24 mouse cellular contexts compared by ENCODE assay signal in the genomic region with DNA sequence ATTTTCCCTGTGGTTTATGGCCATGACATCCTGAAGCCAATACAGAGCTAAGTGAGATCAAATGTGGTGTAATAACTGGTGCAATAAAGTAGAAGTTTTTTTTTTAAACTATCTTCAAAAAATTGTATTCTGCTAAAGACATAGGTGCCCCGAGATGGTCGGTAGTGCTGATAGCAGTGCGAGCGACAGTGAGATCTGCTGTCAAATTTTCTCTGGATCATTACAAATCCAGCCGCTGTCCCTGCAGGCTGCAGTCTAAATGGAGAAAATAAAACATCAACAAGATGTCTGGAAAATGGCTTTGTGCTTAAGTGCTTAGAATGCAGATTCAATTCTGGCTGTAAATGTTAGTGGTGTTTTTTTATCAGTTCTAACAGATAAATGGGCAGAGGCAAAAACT.
DNase-seq lines count a peak whose midpoint lies in the region; ATAC-seq and TF ChIP-seq lines count a peak whose summit lies in the region.
"Had no signal": no experiment of that assay in that cellular context is flagged by ENCODE, and none has a peak within 500 bp of the region (broad histone marks: within the 10 kb centered on the region; RNA-seq: fewer than 3 reads in every experiment).

No protein-coding gene starts in this region.

- no peak for TF ChIP-seq CTCF in heart, adult 2 months (IDR thresholded peaks at IDR 0.05)
- no peak for TF ChIP-seq CTCF in bone marrow macrophage, adult 2 months (IDR thresholded peaks at IDR 0.05; ENCODE audit: low read depth, low read length)

- no peak for TF ChIP-seq POLR2A in heart, adult 2 months (IDR thresholded peaks at IDR 0.05; ENCODE audit: insufficient read depth, low read depth, low read length)
- no peak for TF ChIP-seq POLR2A in bone marrow macrophage, adult 2 months (IDR thresholded peaks at IDR 0.05; ENCODE audit: borderline replicate concordance, low read depth, low read length)

- H3K4me3 ChIP-seq in heart, adult 2 months: no peak overlapping the region
- H3K4me3 ChIP-seq in hindbrain, embryonic 15.5 days: no peak overlapping the region
- no peak overlapping the region for H3K4me3 ChIP-seq in hindbrain, embryonic 11.5 days (ENCODE audit: low read depth, low read length)
- no peak overlapping the region for H3K4me3 ChIP-seq in bone marrow macrophage, adult 2 months (ENCODE audit: insufficient read depth, low read length)
- no peak overlapping the region for H3K4me3 ChIP-seq in macrophage (ENCODE audit: inconsistent target)
- H3K4me3 ChIP-seq: embryonic facial prominence, embryonic 13.5 days; forebrain, embryonic 10.5 days; limb, embryonic 12.5 days; liver, embryonic 15.5 days had no signal

- intact Hi-C loops in heart, adult 2 months (cut with DNase I): no loop called here
- intact Hi-C loops in heart, postnatal 36 days (cut with DNase I): no loop called here

- no peak overlapping the region for H3K9ac ChIP-seq in heart, adult 2 months (ENCODE audit: low read depth, low read length)
- no peak overlapping the region for H3K9ac ChIP-seq in hindbrain, embryonic 15.5 days
- H3K9ac ChIP-seq in hindbrain, embryonic 11.5 days (ENCODE audit: low read depth, low read length): no peak overlapping the region
- H3K9ac ChIP-seq: embryonic facial prominence, embryonic 13.5 days; limb, embryonic 12.5 days; liver, embryonic 15.5 days; lung, embryonic 14.5 days had no signal

- 82% methylated on average over 5 of the region's 5 CpGs for WGBS in heart, adult 2 months
- 64% methylated on average over 5 of the region's 5 CpGs for WGBS in hindbrain, embryonic 15.5 days
- WGBS in hindbrain, embryonic 11.5 days: 93% methylated on average over 5 of the region's 5 CpGs
- WGBS in macrophage (ENCODE audit: missing documents): 71% methylated on average over 5 of the region's 5 CpGs

- no peak for DNase-seq in heart, adult 2 months
- DNase-seq in heart, postnatal 36 days: no peak
- no peak for DNase-seq in hindbrain, embryonic 11.5 days (ENCODE audit: low spot score)
- DNase-seq in spleen, postnatal 14 days (ENCODE audit: low spot score in 2 of 2): no peak
- no peak for DNase-seq in B cell, adult 2 months
- DNase-seq: adrenal gland, postnatal 14 days; cerebellum, adult 18-20 months; kidney, adult 18-20 months; right cerebral cortex, postnatal 4 days; thymus, adult 2 months; thymus, postnatal 36 days had no signal

- H3K27ac ChIP-seq in heart, adult 2 months: peak overlapping the region; percentile 26; the same call in 1 of the 2 replicates
- H3K27ac ChIP-seq in hindbrain, embryonic 15.5 days (replicated peaks): peak overlapping the region; percentile 23; the same call in 1 of the 2 replicates
- H3K27ac ChIP-seq in hindbrain, embryonic 11.5 days (ENCODE audit: low read depth, low read length): no peak overlapping the region
- H3K27ac ChIP-seq in bone marrow macrophage, adult 2 months (ENCODE audit: insufficient read depth, low read depth, low read length): peak overlapping the region; percentile 52
- H3K27ac ChIP-seq in macrophage: peak overlapping the region; percentile 85
- H3K27ac ChIP-seq: embryonic facial prominence, embryonic 13.5 days; forebrain, embryonic 10.5 days; kidney, postnatal 0 days; limb, embryonic 12.5 days; liver, embryonic 15.5 days had no signal

- H3K4me1 ChIP-seq in heart, adult 2 months (ENCODE audit: control insufficient read depth, insufficient read depth, low read length): peaks cover 4% of the 10 kb centered on the region
- H3K4me1 ChIP-seq in hindbrain, embryonic 15.5 days (replicated peaks): peaks cover 13% of the 10 kb centered on the region
- no peaks in the 10 kb centered on the region for H3K4me1 ChIP-seq in hindbrain, embryonic 11.5 days (replicated peaks; ENCODE audit: control insufficient read depth, insufficient read depth, low read length)
- peaks cover 50% of the 10 kb centered on the region for H3K4me1 ChIP-seq in bone marrow macrophage, adult 2 months (ENCODE audit: control insufficient read depth, insufficient read depth, low read length)
- H3K4me1 ChIP-seq: embryonic facial prominence, embryonic 13.5 days; limb, embryonic 12.5 days; liver, embryonic 15.5 days had no signal

- peak; percentile 38; the same call in 1 of the 2 replicates for ATAC-seq in hindbrain, embryonic 15.5 days (ENCODE audit: low FRiP score, low read depth)
- ATAC-seq in hindbrain, embryonic 11.5 days (ENCODE audit: low FRiP score): no peak
- ATAC-seq: CD4-positive, CD25-positive, alpha-beta regulatory T cell, adult 4 months; midbrain, embryonic 16.5 days had no signal

- no peak overlapping the region for H3K4me2 ChIP-seq in hindbrain, embryonic 15.5 days
- H3K4me2 ChIP-seq in hindbrain, embryonic 11.5 days (replicated peaks; ENCODE audit: low read depth, low read length): no peak overlapping the region
- H3K4me2 ChIP-seq: embryonic facial prominence, embryonic 13.5 days; heart, embryonic 11.5 days; limb, embryonic 12.5 days; liver, embryonic 15.5 days; lung, embryonic 14.5 days; midbrain, embryonic 11.5 days had no signal

- no peaks in the 10 kb centered on the region for H3K27me3 ChIP-seq in heart, adult 2 months (ENCODE audit: control insufficient read depth, insufficient read depth, low read length)
- H3K27me3 ChIP-seq in hindbrain, embryonic 15.5 days: no peaks in the 10 kb centered on the region
- no peaks in the 10 kb centered on the region for H3K27me3 ChIP-seq in hindbrain, embryonic 11.5 days (ENCODE audit: control insufficient read depth, insufficient read depth, low read length)
- H3K27me3 ChIP-seq: embryonic facial prominence, embryonic 13.5 days; limb, embryonic 12.5 days; liver, embryonic 15.5 days had no signal

- H3K9me3 ChIP-seq in hindbrain, embryonic 15.5 days: no peaks in the 10 kb centered on the region
- H3K9me3 ChIP-seq in hindbrain, embryonic 11.5 days (ENCODE audit: control insufficient read depth, low read length): no peaks in the 10 kb centered on the region
- H3K9me3 ChIP-seq: liver, embryonic 15.5 days had no signal

- H3K36me3 ChIP-seq in heart, adult 2 months (ENCODE audit: control insufficient read depth, insufficient read depth, low read length): peaks cover 2% of the 10 kb centered on the region; the same call in 1 of the 2 replicates
- H3K36me3 ChIP-seq in hindbrain, embryonic 15.5 days: no peaks in the 10 kb centered on the region
- no peaks in the 10 kb centered on the region for H3K36me3 ChIP-seq in hindbrain, embryonic 11.5 days (ENCODE audit: control insufficient read depth, insufficient read depth, low read length)
- no peaks in the 10 kb centered on the region for H3K36me3 ChIP-seq in macrophage (ENCODE audit: inconsistent target)
- H3K36me3 ChIP-seq: embryonic facial prominence, embryonic 13.5 days; forebrain, embryonic 10.5 days; limb, embryonic 12.5 days; liver, embryonic 15.5 days had no signal

- H3K79me2 ChIP-seq in heart, adult 2 months (replicated peaks; ENCODE audit: control insufficient read depth, insufficient read depth, low read length): no peaks in the 10 kb centered on the region
- no peaks in the 10 kb centered on the region for H3K79me2 ChIP-seq in macrophage (ENCODE audit: inconsistent target)

- no peak for TF ChIP-seq EP300 in heart, adult 2 months (IDR thresholded peaks at IDR 0.05; ENCODE audit: insufficient read depth, low read depth, low read length)
